Mouse (Mus musculus): ENCODE results near the gene Lrp2. TPM values are rescaled to one million over a fixed set of nuclear protein-coding genes. Genes with fewer than 3 reads are reported as not detected.

The Lrp2 gene
- polyA plus RNA-seq, 1 experiment from 2014 or later = 2.1 TPM

- Histone ChIP-seq H3K4me2 (replicated peaks) (no peak overlapping the region), H3K4me1 (replicated peaks) (no peaks in the 10 kb centered on the region), H3K4me3 (replicated peaks) (no peak overlapping the region), H3K27me3 (replicated peaks) (no peaks in the 10 kb centered on the region), H3K9ac (no peak overlapping the region), H3K27ac (no peak overlapping the region), H3K36me3 (no peaks in the 10 kb centered on the region), H3K9me3 (no peaks in the 10 kb centered on the region)
- ATAC-seq = no peak
- 90% methylated on average over 7 of the region's 7 CpGs for whole genome bisulfite sequencing
These were observed 106.0 kb downstream of the Lrp2 start for GRCm38 (mm10) chr2:69479859-69480258.

GRCm38 (mm10) chr2:69476901-69477300 lies 109.0 kb downstream of the Lrp2 start:
- Histone ChIP-seq H3K36me3 (no peaks in the 10 kb centered on the region), H3K4me2 (replicated peaks) (no peak overlapping the region), H3K4me3 (replicated peaks) (no peak overlapping the region), H3K9ac (no peak overlapping the region), H3K4me1 (replicated peaks) (no peaks in the 10 kb centered on the region), H3K27me3 (replicated peaks) (no peaks in the 10 kb centered on the region), H3K27ac (no peak overlapping the region), H3K9me3 (no peaks in the 10 kb centered on the region)
- 83% methylated on average over 7 of the region's 7 CpGs for WGBS
- ATAC-seq = no peak

- no peaks in the 10 kb centered on the region for H3K9me3 ChIP-seq
- 81% methylated on average over 9 of the region's 9 CpGs for WGBS
- no peaks in the 10 kb centered on the region for H3K36me3 ChIP-seq
- H3K9ac ChIP-seq = no peak overlapping the region
- ATAC-seq = no peak
- no peaks in the 10 kb centered on the region for H3K4me1 ChIP-seq (replicated peaks)
- no peak overlapping the region for H3K4me2 ChIP-seq (replicated peaks)
- H3K27me3 ChIP-seq (replicated peaks) = no peaks in the 10 kb centered on the region
- H3K27ac ChIP-seq = no peak overlapping the region
- H3K4me3 ChIP-seq (replicated peaks) = no peak overlapping the region
These were observed 110.7 kb downstream of the Lrp2 start for GRCm38 (mm10) chr2:69475177-69475576.

GRCm38 (mm10) chr2:69471837-69472236 lies 114.0 kb downstream of the Lrp2 start:
- no peak overlapping the region for H3K4me3 ChIP-seq (replicated peaks)
- no peaks in the 10 kb centered on the region for H3K27me3 ChIP-seq (replicated peaks)
- no peaks in the 10 kb centered on the region for H3K36me3 ChIP-seq
- H3K4me1 ChIP-seq (replicated peaks) = no peaks in the 10 kb centered on the region
- no peak overlapping the region for H3K27ac ChIP-seq
- no peak for ATAC-seq
- no peak overlapping the region for H3K9ac ChIP-seq
- H3K9me3 ChIP-seq = no peaks in the 10 kb centered on the region
- WGBS = 85% methylated on average over 4 of the region's 4 CpGs
- H3K4me2 ChIP-seq (replicated peaks) = no peak overlapping the region

GRCm38 (mm10) chr2:69463609-69464008 lies 122.3 kb downstream of the Lrp2 start:
- ATAC-seq = no peak
- 76% methylated on average over 6 of the region's 6 CpGs for WGBS

GRCm38 (mm10) chr2:69459481-69459880 lies 126.4 kb downstream of the Lrp2 start:
- H3K4me2 ChIP-seq (replicated peaks) = no peak overlapping the region
- no peaks in the 10 kb centered on the region for H3K9me3 ChIP-seq
- no peak overlapping the region for H3K27ac ChIP-seq
- H3K27me3 ChIP-seq (replicated peaks) = no peaks in the 10 kb centered on the region
- H3K36me3 ChIP-seq = no peaks in the 10 kb centered on the region
- H3K9ac ChIP-seq = no peak overlapping the region
- H3K4me3 ChIP-seq (replicated peaks) = no peak overlapping the region
- 89% methylated on average over 17 of the region's 17 CpGs for WGBS
- H3K4me1 ChIP-seq (replicated peaks) = no peaks in the 10 kb centered on the region
- ATAC-seq = no peak

More at GRCm38 (mm10) chr2:69463609-69464008, 122.3 kb downstream of the Lrp2 start:
- Histone ChIP-seq H3K36me3 (no peaks in the 10 kb centered on the region), H3K9ac (no peak overlapping the region), H3K4me3 (replicated peaks) (no peak overlapping the region), H3K4me2 (replicated peaks) (no peak overlapping the region), H3K4me1 (replicated peaks) (no peaks in the 10 kb centered on the region), H3K27me3 (replicated peaks) (no peaks in the 10 kb centered on the region), H3K9me3 (no peaks in the 10 kb centered on the region), H3K27ac (no peak overlapping the region)

- WGBS = 85% methylated on average over 5 of the region's 5 CpGs
- Histone ChIP-seq H3K27ac (no peak overlapping the region), H3K4me1 (replicated peaks) (no peaks in the 10 kb centered on the region), H3K36me3 (no peaks in the 10 kb centered on the region), H3K4me2 (replicated peaks) (no peak overlapping the region), H3K9me3 (no peaks in the 10 kb centered on the region), H3K27me3 (replicated peaks) (no peaks in the 10 kb centered on the region), H3K9ac (no peak overlapping the region), H3K4me3 (replicated peaks) (no peak overlapping the region)
- ATAC-seq = no peak
These were observed 134.7 kb downstream of the Lrp2 start for GRCm38 (mm10) chr2:69451128-69451527.

GRCm38 (mm10) chr2:69448581-69448980 lies 137.3 kb downstream of the Lrp2 start:
- H3K4me1 ChIP-seq (replicated peaks) = no peaks in the 10 kb centered on the region
- H3K27me3 ChIP-seq (replicated peaks) = no peaks in the 10 kb centered on the region
- WGBS = 85% methylated on average over 4 of the region's 4 CpGs
- no peak overlapping the region for H3K4me2 ChIP-seq (replicated peaks)
- no peaks in the 10 kb centered on the region for H3K36me3 ChIP-seq
- no peaks in the 10 kb centered on the region for H3K9me3 ChIP-seq
- H3K27ac ChIP-seq = no peak overlapping the region
- no peak for ATAC-seq
- H3K9ac ChIP-seq = no peak overlapping the region
- no peak overlapping the region for H3K4me3 ChIP-seq (replicated peaks)

GRCm38 (mm10) chr2:69445896-69446472 lies 139.9 kb downstream of the Lrp2 start:
- Histone ChIP-seq H3K27ac (no peak overlapping the region), H3K4me2 (replicated peaks) (no peak overlapping the region), H3K9ac (no peak overlapping the region), H3K36me3 (no peaks in the 10 kb centered on the region), H3K27me3 (replicated peaks) (no peaks in the 10 kb centered on the region), H3K9me3 (no peaks in the 10 kb centered on the region), H3K4me1 (replicated peaks) (no peaks in the 10 kb centered on the region), H3K4me3 (replicated peaks) (no peak overlapping the region)
- peak; percentile 36; the same call in 1 of the 2 replicates for ATAC-seq
- WGBS = 46% methylated on average over 4 of the region's 4 CpGs

GRCm38 (mm10) chr2:69441656-69442055 lies 144.2 kb downstream of the Lrp2 start:
- no peak overlapping the region for H3K4me2 ChIP-seq (replicated peaks)
- 52% methylated on average over 3 of the region's 3 CpGs for WGBS
- no peak for ATAC-seq
- no peaks in the 10 kb centered on the region for H3K4me1 ChIP-seq (replicated peaks)
- no peak overlapping the region for H3K27ac ChIP-seq
- H3K4me3 ChIP-seq (replicated peaks) = no peak overlapping the region
- H3K9me3 ChIP-seq = no peaks in the 10 kb centered on the region
- no peaks in the 10 kb centered on the region for H3K36me3 ChIP-seq
- no peaks in the 10 kb centered on the region for H3K27me3 ChIP-seq (replicated peaks)
- H3K9ac ChIP-seq = no peak overlapping the region

- Histone ChIP-seq H3K27ac (no peak overlapping the region), H3K9ac (no peak overlapping the region), H3K9me3 (no peaks in the 10 kb centered on the region), H3K4me2 (replicated peaks) (no peak overlapping the region), H3K27me3 (replicated peaks) (no peaks in the 10 kb centered on the region), H3K36me3 (no peaks in the 10 kb centered on the region), H3K4me1 (replicated peaks) (no peaks in the 10 kb centered on the region), H3K4me3 (replicated peaks) (no peak overlapping the region)
- 0 out of 2 replicates have a peak, but pooled peaks have one; percentile 45 for ATAC-seq
- WGBS = 30% methylated on average over 3 of the region's 3 CpGs
These were observed 157.7 kb downstream of the Lrp2 start for GRCm38 (mm10) chr2:69428116-69428515.

GRCm38 (mm10) chr2:69427141-69427540 lies 158.7 kb downstream of the Lrp2 start:
- Histone ChIP-seq H3K27me3 (replicated peaks) (no peaks in the 10 kb centered on the region), H3K36me3 (no peaks in the 10 kb centered on the region), H3K9me3 (no peaks in the 10 kb centered on the region), H3K4me2 (replicated peaks) (no peak overlapping the region), H3K9ac (no peak overlapping the region), H3K4me1 (replicated peaks) (no peaks in the 10 kb centered on the region), H3K27ac (no peak overlapping the region), H3K4me3 (replicated peaks) (no peak overlapping the region)
- WGBS = 85% methylated on average over 10 of the region's 10 CpGs
- no peak for ATAC-seq

GRCm38 (mm10) chr2:69426081-69426480 lies 159.8 kb downstream of the Lrp2 start:
- 97% methylated on average over 1 of the region's 1 CpGs for WGBS
- no peaks in the 10 kb centered on the region for H3K4me1 ChIP-seq (replicated peaks)
- no peaks in the 10 kb centered on the region for H3K36me3 ChIP-seq
- H3K27me3 ChIP-seq (replicated peaks) = no peaks in the 10 kb centered on the region
- no peak overlapping the region for H3K9ac ChIP-seq
- ATAC-seq = no peak
- H3K9me3 ChIP-seq = no peaks in the 10 kb centered on the region
- H3K27ac ChIP-seq = no peak overlapping the region
- no peak overlapping the region for H3K4me2 ChIP-seq (replicated peaks)
- no peak overlapping the region for H3K4me3 ChIP-seq (replicated peaks)
